Mouse (Mus musculus) hindbrain, embryonic 13.5 days (tissue): ENCODE measurements at regions not wholly inside any gene's neighbourhood (a gene's known extent, or its start where the extent isn't known, plus 50 kb on each side); places are given as distances from the start of the nearest gene placed in this dataset.

Experiments
- ATAC-seq: fragments of 200-750 bp; cut with Nextera tagmentation; 2 replicates; pipeline ENCODE4 v1.8.0; 2017; ENCODE audit warnings: moderate TSS enrichment; ENCODE audit not compliant: low FRiP score
- H3K27ac ChIP-seq: fragments of 300-500 bp; sonication (generic); 2 replicates; pipeline ENCODE4 v1.5.1; 2015; ENCODE audit warnings: inconsistent platforms, mild to moderate bottlenecking, moderate library complexity
- H3K27me3 ChIP-seq: fragments of 300-500 bp; sonication (generic); 2 replicates; pipeline ENCODE4 v1.6.1; 2015; ENCODE audit warnings: mild to moderate bottlenecking, inconsistent platforms
- H3K36me3 ChIP-seq: fragments of 300-500 bp; sonication (generic); 2 replicates; pipeline ENCODE4 v1.6.1; 2015; ENCODE audit warnings: mild to moderate bottlenecking, inconsistent platforms
- H3K4me1 ChIP-seq: fragments of 300-500 bp; sonication (generic); replicated peaks from 2 replicates; pipeline ENCODE4 v1.6.1; 2015; ENCODE audit warnings: inconsistent platforms
- H3K4me2 ChIP-seq: fragments of 300-500 bp; sonication (generic); 2 replicates; pipeline ENCODE4 v1.6.1; 2015; ENCODE audit warnings: inconsistent platforms, mild to moderate bottlenecking, moderate library complexity
- H3K4me3 ChIP-seq: fragments of 300-500 bp; sonication (generic); 2 replicates; pipeline ENCODE4 v1.5.1; 2015; ENCODE audit warnings: mild to moderate bottlenecking, inconsistent platforms
- H3K9ac ChIP-seq: fragments of 300-500 bp; sonication (generic); 2 replicates; pipeline ENCODE4 v1.6.1; 2015; ENCODE audit warnings: mild to moderate bottlenecking, inconsistent platforms
- H3K9me3 ChIP-seq: fragments of 300-500 bp; sonication (generic); 2 replicates; pipeline ENCODE4 v1.6.1; 2016; ENCODE audit warnings: inconsistent platforms
- WGBS: fragments of 180-500 bp; shearing (Covaris S2); methylation state at CpG from one replicate; pipeline ENCODE4 v1.1.7; 2015; 5-methylcytosine and 5-hydroxymethylcytosine counted together

GRCm38 (mm10) chr2:103872277-103872636 is 74.8 kb upstream of the Caprin1 start:
- H3K4me2 ChIP-seq, result no peak overlapping the region
- H3K4me1 ChIP-seq, result peaks cover 9% of the 10 kb centered on the region
- H3K27me3 ChIP-seq, result no peaks in the 10 kb centered on the region
- peak; percentile 50 for ATAC-seq
- no peak overlapping the region for H3K9ac ChIP-seq
- peak overlapping the region; percentile 55; the same call in 1 of the 2 replicates for H3K27ac ChIP-seq
- H3K4me3 ChIP-seq, result no peak overlapping the region
- 67% methylated on average over 3 of the region's 3 CpGs for WGBS
- H3K36me3 ChIP-seq, result no peaks in the 10 kb centered on the region
- H3K9me3 ChIP-seq, result no peaks in the 10 kb centered on the region

DNA sequence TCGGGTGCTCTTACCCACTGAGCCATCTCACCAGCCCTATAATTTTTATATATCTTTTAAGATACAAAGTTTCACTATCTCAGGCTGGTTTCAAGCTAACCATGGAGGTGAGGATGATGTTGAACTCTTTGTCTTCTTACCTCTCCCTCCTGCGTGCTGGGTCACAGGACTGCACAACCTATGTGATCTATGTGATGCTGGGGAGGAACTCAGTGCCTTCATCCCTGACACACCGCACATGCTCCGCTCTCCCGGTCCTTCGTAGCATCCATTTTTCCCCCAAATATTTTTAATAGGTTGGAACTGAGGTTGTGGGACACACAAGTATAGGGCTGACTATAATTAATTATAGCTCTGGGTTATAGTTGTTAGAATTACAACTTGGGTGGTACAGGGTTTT is 75.9 kb upstream of the Caprin1 start:
- H3K4me3 ChIP-seq, result no peak overlapping the region
- H3K27me3 ChIP-seq, result no peaks in the 10 kb centered on the region
- ATAC-seq, result no peak
- 88% methylated on average over 6 of the region's 6 CpGs for WGBS
- H3K4me2 ChIP-seq, result no peak overlapping the region
- H3K4me1 ChIP-seq, result peaks cover 9% of the 10 kb centered on the region
- no peaks in the 10 kb centered on the region for H3K9me3 ChIP-seq
- no peak overlapping the region for H3K9ac ChIP-seq
- H3K27ac ChIP-seq, result no peak overlapping the region
- no peaks in the 10 kb centered on the region for H3K36me3 ChIP-seq

DNA sequence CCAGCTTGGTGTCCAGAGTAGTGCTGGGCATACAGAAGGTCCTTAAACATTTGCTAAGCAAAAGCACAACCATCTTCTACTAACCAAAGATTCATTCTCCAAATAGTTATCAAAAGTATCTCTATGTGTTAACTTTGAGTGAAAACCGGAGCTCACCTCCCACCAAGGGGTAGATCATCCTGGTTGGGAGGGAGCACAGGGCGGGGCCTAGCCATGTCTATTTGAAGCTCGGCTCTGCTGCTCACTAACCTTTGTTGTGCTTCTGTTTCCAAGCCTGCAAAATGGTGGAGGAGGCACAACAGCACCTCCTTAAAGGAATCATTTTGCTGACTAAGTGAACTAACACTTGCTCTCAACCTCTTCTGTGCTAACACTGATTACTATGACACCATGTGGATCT is 77.0 kb upstream of the Caprin1 start:
- H3K4me2 ChIP-seq, result no peak overlapping the region
- no peaks in the 10 kb centered on the region for H3K27me3 ChIP-seq
- no peak overlapping the region for H3K9ac ChIP-seq
- no peak overlapping the region for H3K4me3 ChIP-seq
- H3K36me3 ChIP-seq, result no peaks in the 10 kb centered on the region
- ATAC-seq, result no peak
- WGBS, result 79% methylated on average over 3 of the region's 3 CpGs
- H3K9me3 ChIP-seq, result no peaks in the 10 kb centered on the region
- no peak overlapping the region for H3K27ac ChIP-seq
- H3K4me1 ChIP-seq, result peaks cover 9% of the 10 kb centered on the region

DNA sequence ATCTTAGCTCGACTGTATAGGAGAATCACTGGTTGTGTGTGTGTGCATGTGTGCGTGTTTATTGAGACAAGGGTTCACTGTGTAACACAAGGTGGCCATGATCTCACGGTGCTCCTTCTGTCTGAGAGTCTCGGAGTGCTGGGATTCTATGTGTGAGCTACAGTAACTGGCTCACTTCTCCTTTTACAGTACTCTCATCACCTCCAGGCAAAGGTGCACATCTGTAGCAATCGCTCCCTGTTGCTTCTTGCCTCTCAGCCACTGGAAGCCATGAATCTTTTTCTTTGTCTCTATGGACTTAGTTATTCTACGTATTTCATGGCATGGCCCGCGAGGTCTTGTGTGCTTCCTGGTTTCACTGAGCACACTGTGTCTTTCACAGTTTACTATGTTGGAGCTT is 78.3 kb upstream of the Caprin1 start:
- no peak overlapping the region for H3K4me3 ChIP-seq
- H3K9ac ChIP-seq, result no peak overlapping the region
- H3K9me3 ChIP-seq, result no peaks in the 10 kb centered on the region
- H3K4me1 ChIP-seq, result peaks cover 9% of the 10 kb centered on the region
- H3K27ac ChIP-seq, result no peak overlapping the region
- no peaks in the 10 kb centered on the region for H3K36me3 ChIP-seq
- ATAC-seq, result no peak
- WGBS, result 89% methylated on average over 8 of the region's 8 CpGs
- no peak overlapping the region for H3K4me2 ChIP-seq
- no peaks in the 10 kb centered on the region for H3K27me3 ChIP-seq

GRCm38 (mm10) chr2:103876236-103876635 is 78.8 kb upstream of the Caprin1 start:
- Histone ChIP-seq H3K36me3 (no peaks in the 10 kb centered on the region), H3K4me3 (no peak overlapping the region), H3K27me3 (no peaks in the 10 kb centered on the region), H3K4me2 (no peak overlapping the region), H3K4me1 (peaks cover 14% of the 10 kb centered on the region), H3K9me3 (no peaks in the 10 kb centered on the region), H3K9ac (no peak overlapping the region), H3K27ac (no peak overlapping the region)
- ATAC-seq, result no peak
- 93% methylated on average over 2 of the region's 2 CpGs for WGBS

- Histone ChIP-seq H3K27me3 (no peaks in the 10 kb centered on the region), H3K4me2 (no peak overlapping the region), H3K36me3 (no peaks in the 10 kb centered on the region), H3K9me3 (no peaks in the 10 kb centered on the region), H3K4me1 (peaks cover 17% of the 10 kb centered on the region), H3K4me3 (no peak overlapping the region), H3K9ac (no peak overlapping the region), H3K27ac (peak overlapping the region; percentile 48; the same call in 1 of the 2 replicates)
- WGBS, result 34% methylated on average over 10 of the region's 10 CpGs
- peak; percentile 80 for ATAC-seq
These were observed 76.6 kb upstream of the Lmo2 start for GRCm38 (mm10) chr2:103881026-103881763.

DNA sequence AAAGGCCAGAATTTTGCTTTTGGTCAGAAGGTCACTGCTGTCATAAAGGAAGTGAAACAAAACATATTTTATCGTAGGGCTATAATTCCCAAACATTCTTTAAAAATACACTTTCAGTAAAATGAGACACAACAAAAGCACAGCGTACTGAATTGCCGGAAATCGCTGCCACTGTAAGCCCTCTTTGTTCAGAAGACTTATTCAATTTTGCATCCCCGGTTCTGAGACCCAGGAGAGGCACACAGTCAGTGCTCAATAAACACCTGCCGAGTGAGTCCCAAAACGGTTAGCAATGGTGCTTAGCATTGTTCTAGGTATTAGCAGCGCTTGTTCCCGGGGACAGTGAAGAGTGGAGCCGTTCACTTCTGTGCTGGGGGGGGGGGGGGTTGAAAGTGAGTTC is 72.9 kb upstream of the Lmo2 start:
- ATAC-seq, result no peak
- H3K4me2 ChIP-seq, result no peak overlapping the region

DNA sequence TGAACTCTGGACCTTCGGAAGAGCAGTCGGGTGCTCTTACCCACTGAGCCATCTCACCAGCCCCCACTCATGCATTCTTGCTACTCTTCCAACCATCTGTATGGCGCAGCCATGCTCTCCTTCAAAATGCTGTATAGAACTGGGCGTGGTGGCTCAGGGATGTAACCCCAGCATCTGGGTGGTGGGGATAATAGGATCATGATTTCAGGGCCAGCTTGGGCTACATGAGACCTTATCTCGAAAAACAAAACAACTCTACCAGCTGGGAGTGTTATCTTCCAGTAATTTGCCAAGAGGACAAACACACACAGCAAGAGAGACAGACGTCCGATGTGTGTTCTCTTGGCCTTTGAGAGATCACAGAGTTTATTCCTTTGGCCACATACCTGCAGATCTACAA is 69.8 kb upstream of the Lmo2 start:
- 92% methylated on average over 7 of the region's 7 CpGs for WGBS
- Histone ChIP-seq H3K36me3 (no peaks in the 10 kb centered on the region), H3K9ac (no peak overlapping the region)

More for the DNA sequence above, 72.9 kb upstream of the Lmo2 start:
- H3K27me3 ChIP-seq, result no peaks in the 10 kb centered on the region
- no peaks in the 10 kb centered on the region for H3K36me3 ChIP-seq
- H3K4me3 ChIP-seq, result no peak overlapping the region
- 64% methylated on average over 10 of the region's 10 CpGs for WGBS
- H3K9ac ChIP-seq, result no peak overlapping the region
- H3K9me3 ChIP-seq, result no peaks in the 10 kb centered on the region
- peaks cover 17% of the 10 kb centered on the region for H3K4me1 ChIP-seq
- no peak overlapping the region for H3K27ac ChIP-seq

DNA sequence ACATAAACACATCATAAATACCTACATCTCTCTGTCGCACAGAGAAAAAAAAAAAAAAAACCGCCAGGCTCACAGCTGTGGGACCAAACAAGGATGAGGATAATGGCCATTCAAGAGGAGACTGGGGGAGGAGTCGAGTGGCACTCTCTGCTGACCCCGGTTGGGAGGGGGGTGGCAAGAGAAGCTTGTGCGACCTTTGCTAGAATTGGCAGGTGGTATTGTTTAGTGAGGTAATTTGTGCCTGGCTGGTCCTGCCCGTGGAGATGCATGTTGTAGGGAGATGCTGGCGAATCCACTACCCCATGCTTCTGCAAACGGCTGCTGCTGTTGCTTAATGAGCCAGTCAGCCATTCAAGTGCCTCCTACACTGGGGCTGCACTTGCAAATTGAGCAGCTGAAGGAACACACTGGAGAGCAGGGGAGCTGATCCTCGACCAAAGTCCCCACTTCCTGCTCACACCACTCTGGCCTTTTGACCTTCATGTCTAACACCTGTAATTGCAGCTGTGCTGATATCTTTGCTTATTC is 66.5 kb upstream of the Lmo2 start:
- Histone ChIP-seq H3K4me3 (no peak overlapping the region), H3K27me3 (no peaks in the 10 kb centered on the region), H3K9ac (no peak overlapping the region), H3K9me3 (no peaks in the 10 kb centered on the region), H3K4me2 (peak overlapping the region; percentile 31; the same call in 1 of the 2 replicates), H3K27ac (peak overlapping the region; percentile 62; the same call in 1 of the 2 replicates), H3K36me3 (no peaks in the 10 kb centered on the region), H3K4me1 (peaks cover 22% of the 10 kb centered on the region)
- peak; percentile 73 for ATAC-seq
- WGBS, result under 1% methylated on average over 9 of the region's 9 CpGs

More for the DNA sequence above, 69.8 kb upstream of the Lmo2 start:
- Histone ChIP-seq H3K4me2 (no peak overlapping the region), H3K9me3 (no peaks in the 10 kb centered on the region), H3K4me1 (peaks cover 12% of the 10 kb centered on the region), H3K4me3 (no peak overlapping the region), H3K27ac (no peak overlapping the region), H3K27me3 (no peaks in the 10 kb centered on the region)
- ATAC-seq, result no peak

DNA sequence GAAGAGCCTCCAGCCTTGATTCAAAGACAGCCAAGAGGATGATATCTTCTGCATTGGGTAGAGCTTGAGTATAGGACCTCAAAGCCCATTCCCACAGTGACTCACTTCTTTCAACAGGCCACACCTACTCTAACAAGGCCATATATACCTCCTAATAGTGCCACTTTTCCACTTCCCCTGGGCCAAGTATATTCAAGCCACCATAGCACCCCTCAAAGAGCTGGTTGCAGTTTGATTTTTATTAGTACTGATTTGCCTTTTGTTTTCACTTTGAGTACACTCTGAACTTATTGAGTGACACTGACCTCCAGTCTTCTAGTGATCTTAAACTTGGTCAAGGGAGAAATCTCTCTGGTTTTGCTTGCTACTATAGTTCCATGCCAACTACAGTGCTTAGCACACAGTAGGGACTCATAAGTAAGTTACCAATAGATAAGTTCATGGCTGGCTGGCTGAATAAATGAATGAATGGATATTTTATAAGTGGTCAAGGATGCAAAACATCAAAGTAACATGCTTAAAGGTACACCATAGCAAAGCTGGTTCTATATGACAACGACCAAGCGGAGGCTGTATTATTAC is 64.5 kb upstream of the Lmo2 start:
- H3K4me2 ChIP-seq, result no peak overlapping the region
- H3K27ac ChIP-seq, result no peak overlapping the region
- H3K4me1 ChIP-seq, result peaks cover 22% of the 10 kb centered on the region
- no peak overlapping the region for H3K4me3 ChIP-seq
- 97% methylated on average over 2 of the region's 2 CpGs for WGBS
- H3K36me3 ChIP-seq, result no peaks in the 10 kb centered on the region
- ATAC-seq, result no peak
- H3K27me3 ChIP-seq, result no peaks in the 10 kb centered on the region
- H3K9ac ChIP-seq, result no peak overlapping the region
- H3K9me3 ChIP-seq, result no peaks in the 10 kb centered on the region

- Histone ChIP-seq H3K4me2 (no peak overlapping the region), H3K27ac (no peak overlapping the region)
- 58% methylated on average over 2 of the region's 2 CpGs for whole genome bisulfite sequencing
These were observed 64.0 kb upstream of the Lmo2 start for GRCm38 (mm10) chr2:103893805-103894204.

GRCm38 (mm10) chr2:103894981-103895676 is 62.7 kb upstream of the Lmo2 start:
- H3K4me1 ChIP-seq, result peaks cover 22% of the 10 kb centered on the region
- H3K4me3 ChIP-seq, result no peak overlapping the region
- ATAC-seq, result no peak
- H3K27ac ChIP-seq, result no peak overlapping the region
- no peak overlapping the region for H3K9ac ChIP-seq
- H3K9me3 ChIP-seq, result no peaks in the 10 kb centered on the region
- 63% methylated on average over 12 of the region's 12 CpGs for WGBS
- no peak overlapping the region for H3K4me2 ChIP-seq
- no peaks in the 10 kb centered on the region for H3K36me3 ChIP-seq
- no peaks in the 10 kb centered on the region for H3K27me3 ChIP-seq

More at GRCm38 (mm10) chr2:103893805-103894204, 64.0 kb upstream of the Lmo2 start:
- Histone ChIP-seq H3K9ac (no peak overlapping the region), H3K4me1 (peaks cover 22% of the 10 kb centered on the region), H3K9me3 (no peaks in the 10 kb centered on the region), H3K4me3 (no peak overlapping the region), H3K27me3 (no peaks in the 10 kb centered on the region), H3K36me3 (no peaks in the 10 kb centered on the region)
- no peak for ATAC-seq
